Mouse (Mus musculus) activated CD4-positive, CD25-positive, alpha-beta regulatory T cell, adult 4 months (primary cell): ENCODE measurements around the gene Myb. TPM values are rescaled to one million over a fixed set of nuclear protein-coding genes. Genes with fewer than 3 reads are reported as not detected.
"Not testable (repeated sequence)": the region's sequence is repeated elsewhere in the genome, so short reads cannot be mapped to it uniquely, and the experiment has no call there.

Experiments used
- ATAC-seq: one replicate; pipeline ENCODE4 v1.8.0; 2017
- polyA plus RNA-seq, 2 experiments: library from polyadenylated mRNA; unstranded; fragments of 100-300 nt; shearing (Covaris generic); gene quantifications; one replicate each; pipeline ENCODE4 v1.2.1; 2017

Myb gene
- polyA plus RNA-seq, 2 experiments from 2014 or later: 8.7 to 12.6 TPM

- no peak for ATAC-seq
These were observed 7.7 kb upstream of the Myb start for GRCm38 (mm10) chr10:21168466-21168865.

DNA sequence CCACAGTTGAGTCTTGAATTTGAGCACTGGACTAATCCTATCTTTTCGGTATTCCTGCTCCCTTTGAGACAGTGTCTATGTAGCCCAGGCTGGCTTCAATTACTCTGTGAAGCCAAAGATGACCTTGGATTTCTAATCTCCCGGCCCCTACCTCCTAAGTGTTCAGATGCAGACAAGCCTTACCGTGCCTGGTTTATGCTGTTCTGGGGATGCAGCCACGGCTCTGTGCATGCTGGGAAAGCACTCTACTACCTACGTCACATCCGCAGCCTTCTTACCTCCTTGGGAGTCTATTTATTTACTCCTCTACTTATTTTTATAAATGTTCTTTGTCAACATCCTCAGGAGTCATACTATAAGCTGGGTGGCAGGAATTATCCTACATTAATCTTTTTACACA is 7.1 kb upstream of the Myb start:
- ATAC-seq: no peak

DNA sequence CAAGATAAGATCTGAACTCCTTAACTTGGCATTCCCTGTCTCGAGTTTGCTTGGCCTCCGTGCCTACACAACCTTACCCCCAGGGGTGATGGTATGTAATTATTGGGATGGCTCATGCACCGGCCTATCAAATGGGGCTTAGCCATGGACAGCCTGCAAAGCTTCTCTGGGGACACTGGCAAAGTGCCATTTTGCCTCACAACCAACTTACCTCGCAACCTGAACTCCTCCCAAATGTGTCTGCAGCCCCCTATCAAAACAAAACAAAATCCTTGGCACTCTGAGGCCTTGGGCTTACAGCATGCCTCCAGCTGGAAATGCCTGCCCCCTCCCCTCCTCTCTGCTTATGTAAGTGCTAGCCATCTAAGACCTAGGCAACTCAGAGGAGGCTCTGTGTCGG is 6.4 kb upstream of the Myb start:
- ATAC-seq: no peak

DNA sequence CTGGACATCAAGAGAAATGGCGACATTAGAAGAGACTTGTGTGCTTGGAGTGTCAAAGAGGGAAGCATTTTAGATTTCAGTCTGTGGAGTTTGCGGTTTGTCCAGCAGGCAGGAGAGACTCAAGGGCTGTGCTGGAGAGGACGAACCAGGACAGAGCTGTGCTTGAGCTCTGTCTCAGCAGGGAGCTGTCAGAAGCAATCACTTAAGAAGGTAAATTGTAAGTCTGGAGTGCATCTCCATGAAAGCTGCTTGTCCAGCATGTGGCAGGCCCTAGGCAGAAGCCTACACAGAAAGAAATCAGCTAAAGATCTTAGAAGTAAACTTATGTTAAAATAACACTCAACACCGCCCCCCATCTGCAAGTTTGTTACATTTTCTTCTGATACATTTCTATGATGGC is 4.6 kb upstream of the Myb start:
- ATAC-seq: no peak

DNA sequence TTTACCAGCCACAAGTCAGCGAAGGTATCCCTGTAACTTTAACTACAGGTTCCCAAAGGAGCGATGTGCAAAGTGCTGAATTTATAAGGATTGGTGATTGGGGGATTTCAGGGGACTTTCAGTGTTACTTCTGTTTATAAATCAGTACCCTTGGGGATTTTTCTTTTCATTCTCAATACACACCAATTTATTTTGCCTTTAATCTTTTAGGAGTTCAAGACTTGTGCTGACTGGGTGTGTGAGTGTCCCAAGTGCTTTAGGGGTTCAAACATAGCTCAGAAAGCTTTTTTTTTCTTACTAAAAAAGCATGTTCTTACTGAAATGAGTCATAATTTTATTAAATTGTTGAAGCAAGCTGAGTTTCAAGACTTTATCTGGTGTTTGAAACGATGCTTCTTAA is 1.3 kb upstream of the Myb start:
- no peak for ATAC-seq

- ATAC-seq: no peak
These were observed 743 bp upstream of the Myb start for GRCm38 (mm10) chr10:21161359-21162094.

GRCm38 (mm10) chr10:21159697-21160394 is 938 bp downstream of the Myb start:
- no peak for ATAC-seq

- peak; percentile 42 for ATAC-seq
These were observed 1.8 kb downstream of the Myb start for GRCm38 (mm10) chr10:21158918-21159443.

DNA sequence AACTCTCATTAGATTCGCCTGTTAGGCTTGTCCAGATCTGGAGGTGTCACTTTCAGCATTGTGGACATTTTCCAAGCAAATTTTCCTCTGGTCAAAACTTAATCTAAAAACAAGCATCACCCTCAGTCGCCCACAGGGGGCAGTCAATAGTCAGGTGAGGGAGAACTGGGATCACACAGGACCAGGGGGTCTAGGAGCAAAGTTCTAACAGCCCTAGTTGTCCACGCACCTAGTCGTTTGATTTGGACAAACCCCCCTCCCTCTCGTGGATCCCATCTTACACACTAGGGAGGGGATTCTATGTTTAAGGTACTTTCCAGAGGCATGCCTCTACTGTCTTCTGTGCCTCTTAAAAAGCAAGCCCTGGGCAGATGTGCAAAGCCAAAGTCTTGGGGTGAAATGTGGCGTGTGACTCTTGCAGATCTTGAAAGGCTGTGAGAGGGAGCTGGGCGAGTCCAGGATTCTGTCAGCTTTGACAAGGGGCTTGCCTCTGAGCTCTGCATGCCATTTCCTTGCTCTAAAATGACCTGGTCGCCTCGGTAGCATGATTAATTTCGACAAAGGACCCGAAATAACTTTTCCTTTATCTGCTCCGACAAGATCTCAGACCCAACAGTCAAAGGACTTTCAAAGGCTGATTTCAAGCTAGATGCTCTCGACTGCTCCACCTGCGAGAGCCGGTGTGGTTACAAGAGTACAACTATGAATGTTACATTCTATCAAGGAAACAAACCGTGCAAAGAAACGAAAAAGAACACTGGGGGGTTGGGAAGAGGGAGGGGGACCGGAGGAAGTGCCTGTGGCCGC is 2.5 kb downstream of the Myb start:
- ATAC-seq: peak; percentile 24

DNA sequence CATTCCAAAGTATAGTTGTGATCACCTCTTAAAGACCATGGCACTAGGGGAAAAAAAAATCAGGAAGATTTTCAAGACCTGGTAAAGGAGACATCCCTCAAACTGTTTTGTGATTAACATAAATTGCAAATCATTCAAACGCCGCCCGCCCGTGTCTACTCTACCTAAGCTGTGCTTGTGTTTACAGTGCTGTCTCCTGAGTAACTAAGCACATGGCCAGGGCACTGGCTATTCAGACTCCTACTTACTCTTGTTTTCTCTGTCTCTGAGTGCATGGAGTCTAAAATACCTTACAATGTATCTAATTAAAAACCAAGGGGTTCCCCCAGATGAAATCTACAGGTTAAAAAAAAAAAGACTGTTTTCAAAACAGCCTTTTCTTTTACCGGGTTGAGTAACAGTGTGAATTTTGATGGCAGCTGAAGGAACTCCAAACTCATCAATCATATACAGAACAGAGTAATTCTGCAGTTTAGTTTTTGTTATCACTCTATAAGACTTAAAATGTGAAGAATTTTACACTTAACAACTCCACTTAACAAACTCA is 3.8 kb downstream of the Myb start:
- ATAC-seq: no peak

DNA sequence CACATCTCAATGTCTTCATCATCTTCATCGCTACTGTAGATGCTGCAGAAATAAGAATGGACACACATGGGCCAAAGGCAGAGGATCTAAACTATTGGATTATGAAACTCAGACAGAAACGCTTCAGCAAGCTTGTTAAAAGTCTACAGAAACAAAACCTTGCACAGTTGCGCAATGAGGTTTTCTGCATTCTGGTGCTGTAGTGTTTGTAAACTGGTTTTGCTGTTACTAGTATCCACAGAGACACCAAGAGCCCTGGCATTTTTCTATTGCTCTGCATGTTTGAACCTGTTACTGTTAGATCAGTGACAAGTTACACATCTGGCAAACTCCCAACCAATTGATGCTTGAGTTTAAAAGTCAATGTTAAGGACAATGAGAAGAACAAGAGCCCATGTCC is 4.4 kb downstream of the Myb start:
- ATAC-seq: no peak

GRCm38 (mm10) chr10:21154927-21155326 is 5.9 kb downstream of the Myb start:
- no peak for ATAC-seq

GRCm38 (mm10) chr10:21153433-21153832 is 7.4 kb downstream of the Myb start:
- ATAC-seq: no peak

DNA sequence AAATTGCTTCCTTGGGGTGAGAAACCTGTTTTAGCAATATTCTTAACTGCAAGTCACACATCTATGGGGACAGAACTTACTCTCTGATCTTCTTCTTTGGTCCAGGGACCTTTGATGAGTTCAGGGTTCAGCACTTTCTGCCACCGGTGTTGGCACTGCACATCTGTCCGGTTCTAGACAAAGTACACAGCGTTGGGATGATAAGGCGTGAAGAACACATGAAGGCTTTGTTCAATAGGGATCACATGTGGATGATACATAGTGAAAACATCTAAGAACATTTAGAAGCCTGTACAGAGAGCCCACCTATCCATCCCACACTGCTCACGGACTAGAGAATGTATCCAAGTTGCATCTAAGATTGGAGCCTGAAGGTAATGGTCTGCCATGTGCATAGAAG is 8.0 kb downstream of the Myb start:
- no peak for ATAC-seq

DNA sequence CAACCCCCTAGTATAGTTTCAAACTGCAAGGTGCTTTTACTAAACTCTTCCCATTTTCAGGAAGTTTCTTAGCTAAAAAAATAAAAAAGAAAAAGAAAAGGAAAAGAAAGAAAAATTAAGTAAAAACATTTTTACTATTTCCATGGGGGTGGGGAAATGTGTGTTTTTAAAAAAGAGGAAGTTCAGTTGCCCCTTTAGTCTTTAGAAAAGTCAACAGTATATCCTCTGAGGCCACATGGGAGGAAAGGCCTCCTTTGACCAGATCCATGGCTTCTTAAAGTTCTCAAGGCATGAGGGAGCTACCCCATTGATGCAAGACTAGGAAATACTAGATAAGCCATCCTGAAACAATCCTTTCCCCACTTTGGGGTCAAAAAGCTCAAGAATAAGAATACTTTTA is 9.5 kb downstream of the Myb start:
- ATAC-seq: no peak

- not testable (repeated sequence) for ATAC-seq
These were observed 10.8 kb downstream of the Myb start for GRCm38 (mm10) chr10:21149945-21150344.

DNA sequence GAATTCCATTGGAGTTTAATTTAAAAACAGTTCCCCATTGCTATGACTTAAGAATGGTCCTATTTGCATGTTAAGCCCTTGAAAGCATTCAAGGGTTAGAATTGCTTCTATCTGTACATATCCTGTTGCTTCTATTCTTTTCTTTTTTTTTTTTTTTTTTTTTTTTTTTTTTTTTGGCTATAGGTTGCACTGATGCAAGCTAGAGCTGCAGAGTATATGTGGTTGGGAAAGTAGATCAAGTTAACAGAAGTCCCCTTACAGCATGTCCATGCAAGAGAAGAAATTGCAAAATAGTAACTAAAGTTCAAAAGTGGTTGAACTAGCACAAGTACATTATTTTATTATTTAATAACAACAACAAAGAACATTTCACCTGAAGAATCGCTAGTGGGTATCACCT is 14.1 kb downstream of the Myb start:
- no peak for ATAC-seq

- no peak for ATAC-seq
These were observed 14.5 kb downstream of the Myb start for GRCm38 (mm10) chr10:21146263-21146662.

DNA sequence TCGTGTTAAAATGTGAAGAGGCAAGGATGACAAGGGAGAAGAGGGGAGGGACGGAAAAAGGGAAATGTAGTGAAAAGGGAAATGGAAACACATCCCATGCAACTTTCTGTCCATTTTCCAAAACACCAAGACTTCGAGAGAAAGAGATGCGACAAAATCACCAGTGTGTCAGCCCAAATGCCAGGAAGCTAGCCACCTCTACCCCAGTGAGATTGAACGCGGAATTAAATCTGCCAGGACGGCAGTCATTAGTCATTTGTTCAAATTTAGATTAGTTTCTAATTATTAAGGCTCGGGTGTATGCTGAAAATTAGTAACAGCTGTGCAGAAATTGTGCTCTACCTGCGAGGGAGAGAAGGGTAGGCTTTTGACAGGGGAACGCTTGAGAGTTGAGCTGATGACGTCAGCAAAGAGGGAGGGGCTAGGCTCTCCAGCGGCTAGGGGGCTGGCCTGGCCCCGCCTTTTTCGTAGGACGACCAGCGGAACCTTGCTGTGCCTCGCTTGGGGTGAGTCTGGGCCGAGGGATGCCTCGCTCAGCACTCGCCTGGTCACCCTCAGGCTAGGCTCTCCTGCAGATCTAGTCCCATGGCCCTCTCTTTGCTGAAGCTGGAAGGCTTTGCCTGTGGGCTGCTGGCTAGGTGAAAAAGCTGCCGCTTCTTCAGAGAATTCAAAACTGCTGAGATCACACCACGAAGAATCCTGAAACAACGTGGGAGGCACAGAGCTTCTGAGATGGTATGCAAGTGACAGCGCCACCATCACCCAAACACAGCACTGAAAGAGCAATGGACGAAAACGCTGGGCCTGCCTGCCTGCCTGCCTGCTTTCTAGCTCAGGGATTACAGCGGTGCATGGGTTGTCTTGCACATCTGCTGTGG is 15.9 kb downstream of the Myb start:
- no peak for ATAC-seq

GRCm38 (mm10) chr10:21135297-21135696 is 25.5 kb downstream of the Myb start:
- ATAC-seq: no peak

- ATAC-seq: no peak
These were observed 29.8 kb downstream of the Myb start for GRCm38 (mm10) chr10:21130901-21131493.
